18 mouse cellular contexts compared by ENCODE assay signal in genomic region chr15:31973889-31974288, GRCm38 (mm10).
DNase-seq lines count a peak whose midpoint lies in the region; ATAC-seq lines count a peak whose summit lies in the region.
"Had no signal": no experiment of that assay in that cellular context is flagged by ENCODE, and none has a peak within 500 bp of the region (broad histone marks: within the 10 kb centered on the region; RNA-seq: fewer than 3 reads in every experiment).

No protein-coding gene starts in this region.

- no peak for ATAC-seq in kidney, embryonic 14.5 days (ENCODE audit: low FRiP score, low TSS enrichment)
- ATAC-seq: forebrain, embryonic 16.5 days; inflammation-experienced regulatory T-cells, adult 6 months; liver, postnatal 0 days had no signal

- WGBS in kidney, embryonic 14.5 days = 88% methylated on average over 11 of the region's 11 CpGs

- H3K27me3 ChIP-seq in kidney, embryonic 14.5 days (ENCODE audit: control insufficient read depth, insufficient read depth, low read length) = no peaks in the 10 kb centered on the region
- H3K27me3 ChIP-seq: neural tube, embryonic 15.5 days had no signal

- H3K36me3 ChIP-seq in kidney, embryonic 14.5 days (ENCODE audit: control insufficient read depth, insufficient read depth, low read length) = no peaks in the 10 kb centered on the region
- H3K36me3 ChIP-seq: embryonic facial prominence, embryonic 10.5 days; hindbrain, embryonic 10.5 days; neural tube, embryonic 15.5 days had no signal

- no peak overlapping the region for H3K27ac ChIP-seq in kidney, embryonic 14.5 days (ENCODE audit: low read depth, low read length)
- H3K27ac ChIP-seq: embryonic facial prominence, embryonic 10.5 days; heart, adult 2 months; hindbrain, embryonic 10.5 days; neural tube, embryonic 15.5 days had no signal

- no peak overlapping the region for H3K9ac ChIP-seq in kidney, embryonic 14.5 days (ENCODE audit: low read depth, low read length)
- H3K9ac ChIP-seq: liver, postnatal 0 days; neural tube, embryonic 15.5 days had no signal

- no peak overlapping the region for H3K4me2 ChIP-seq in kidney, embryonic 14.5 days (replicated peaks; ENCODE audit: low read depth, low read length)
- H3K4me2 ChIP-seq: neural tube, embryonic 15.5 days had no signal

- peak; percentile 64 for DNase-seq in left cerebral cortex, postnatal 4 days
- DNase-seq in left cerebral cortex, postnatal 36 days (ENCODE audit: low spot score in 2 of 2) = no peak
- peak; percentile 85 to 90 for DNase-seq in cerebellum, adult 18-20 months
- DNase-seq in cerebellum, postnatal 36 days = peak; percentile 81 to 87
- DNase-seq in urinary bladder, postnatal 36 days (ENCODE audit: low spot score in 2 of 2) = no peak
- no peak for DNase-seq in adrenal gland, adult (ENCODE audit: inconsistent age in 2 of 2, low spot score in 1 of 2)
- DNase-seq: heart, adult 2 months; kidney, adult 8-10 months; liver; liver, postnatal 0 days; lung, postnatal 36 days; thymus, postnatal 4 days had no signal

- intact Hi-C loops in left cerebral cortex, postnatal 4 days (cut with DNase I) = no loop called here
- intact Hi-C loops in left cerebral cortex, postnatal 36 days (cut with DNase I) = no loop called here

- no peak overlapping the region for H3K4me3 ChIP-seq in kidney, embryonic 14.5 days (ENCODE audit: low read length)
- H3K4me3 ChIP-seq: embryonic facial prominence, embryonic 10.5 days; heart, adult 2 months; hindbrain, embryonic 10.5 days; neural tube, embryonic 15.5 days had no signal

- no peaks in the 10 kb centered on the region for H3K4me1 ChIP-seq in kidney, embryonic 14.5 days (ENCODE audit: control insufficient read depth, insufficient read depth, low read length)
- H3K4me1 ChIP-seq: hindbrain, embryonic 10.5 days; neural tube, embryonic 15.5 days had no signal

- H3K9me3 ChIP-seq in kidney, embryonic 14.5 days (ENCODE audit: control insufficient read depth, low read length) = no peaks in the 10 kb centered on the region
- H3K9me3 ChIP-seq: embryonic facial prominence, embryonic 10.5 days; hindbrain, embryonic 10.5 days; neural tube, embryonic 15.5 days had no signal

Comparison
In these comparisons a context has a peak if more than half of its experiments do, and no peak if none do; other contexts are left out.
1. DNase-seq: peak in left cerebral cortex, postnatal 4 days (single experiment), cerebellum, adult 18-20 months (2 of 2) and cerebellum, postnatal 36 days (2 of 2); none in left cerebral cortex, postnatal 36 days (0 of 2), urinary bladder, postnatal 36 days (0 of 2) and adrenal gland, adult (0 of 2).